Mouse (Mus musculus) 3T3-L1 (cell line): ENCODE measurements around the gene Hoxa4.

ENCODE experiments used
- DNase-seq: peaks from one replicate; pipeline ENCODE4 v3.0.0-alpha.2; 2015; ENCODE audit warnings: low read depth, low spot score

Gene Hoxa4

DNA sequence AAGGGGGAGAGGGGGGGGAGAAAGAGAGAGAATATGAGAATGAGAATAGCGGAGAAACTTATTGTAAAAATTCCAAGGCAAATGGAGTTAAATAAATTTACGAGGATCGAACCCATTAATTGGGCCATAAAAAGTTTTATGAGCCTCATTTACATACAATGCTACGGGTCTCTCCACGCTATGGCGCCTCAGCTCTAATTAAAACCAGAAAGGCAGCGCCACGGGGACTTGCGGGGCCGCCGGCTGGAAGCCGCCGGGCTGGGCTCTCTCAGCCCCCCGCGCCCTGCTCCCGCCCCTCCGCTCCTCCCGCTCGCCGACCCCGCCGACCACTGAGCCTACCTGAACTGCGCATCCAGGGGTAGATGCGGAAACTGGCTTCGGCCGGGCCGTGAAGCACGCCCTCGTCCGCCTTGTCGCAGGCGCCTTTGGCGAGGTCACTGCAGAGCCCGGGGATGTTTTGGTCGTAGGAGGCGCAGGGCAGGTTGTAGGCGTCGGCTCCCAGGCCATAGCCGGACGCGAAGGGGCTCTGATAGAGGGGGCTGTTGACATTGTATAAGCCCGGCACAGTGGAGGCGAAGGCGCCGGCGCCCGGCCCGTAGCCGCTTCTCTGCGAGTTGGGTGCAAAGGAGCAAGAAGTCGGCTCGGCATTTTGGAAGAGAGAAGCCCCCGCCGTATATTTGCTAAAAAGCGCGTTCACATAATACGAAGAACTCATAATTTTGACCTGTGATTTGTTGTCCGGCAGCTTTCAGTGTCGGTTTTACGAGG is 25.3 kb upstream of the Hoxa4 start:
- DNase-seq: peak; percentile 22

GRCm38 (mm10) chr6:52215771-52216535 is 24.4 kb upstream of the Hoxa4 start:
- DNase-seq: no peak

- no peak for DNase-seq
Observed at GRCm38 (mm10) chr6:52215070-52215469, 23.5 kb upstream of the Hoxa4 start.

GRCm38 (mm10) chr6:52214271-52214670 is 22.7 kb upstream of the Hoxa4 start:
- DNase-seq: peak; percentile 35

GRCm38 (mm10) chr6:52213119-52213986 is 21.8 kb upstream of the Hoxa4 start, which contains the start of the genes Hoxa3 and Gm28308:
Gene Hoxa3 (minus strand): TSS chr6:52213336.
Gene Gm28308 (minus strand): TSS chr6:52213339.
- DNase-seq: peak; percentile 94

- DNase-seq: peak; percentile 80
Observed at GRCm38 (mm10) chr6:52212556-52213118, 21.1 kb upstream of the Hoxa4 start.

DNA sequence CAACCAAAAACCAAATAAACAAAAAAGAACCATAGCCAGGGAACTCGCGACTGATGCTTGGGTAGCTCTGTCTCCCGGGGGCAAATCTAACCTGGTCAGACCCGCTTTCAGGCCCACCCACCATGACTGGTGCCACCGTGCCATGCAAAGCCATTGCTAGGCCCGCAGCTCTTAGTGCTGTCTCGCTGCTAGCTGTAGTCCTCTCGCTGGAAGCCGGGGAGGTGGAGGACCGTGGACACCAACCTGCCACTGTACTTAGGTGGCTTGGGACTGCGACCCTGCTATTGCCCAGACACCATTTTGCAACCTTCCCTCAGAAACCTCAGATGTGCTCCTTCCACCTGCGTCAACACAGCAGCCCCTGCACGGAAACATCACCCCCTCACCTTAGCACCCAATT is 20.4 kb upstream of the Hoxa4 start:
- DNase-seq: peak; percentile 54

GRCm38 (mm10) chr6:52211170-52211935 is 19.8 kb upstream of the Hoxa4 start:
- DNase-seq: peak; percentile 86

DNA sequence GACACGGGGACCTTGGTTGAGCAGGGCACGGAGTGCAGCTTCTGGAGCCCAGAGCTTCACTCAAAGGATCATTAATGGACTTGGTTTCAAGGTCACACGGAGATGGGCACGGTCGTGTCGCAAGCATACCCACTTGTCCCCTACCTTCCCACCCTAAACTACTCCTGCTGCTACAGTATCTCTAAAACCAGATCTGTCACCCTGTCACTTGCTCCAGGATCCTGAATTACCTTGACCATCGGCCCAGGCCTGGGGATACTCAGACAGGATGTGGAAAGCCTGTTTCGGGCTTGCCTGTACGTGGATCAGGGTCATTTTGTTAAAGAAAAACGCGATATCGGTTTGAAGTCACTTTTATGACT is 18.1 kb upstream of the Hoxa4 start:
- no peak for DNase-seq

DNA sequence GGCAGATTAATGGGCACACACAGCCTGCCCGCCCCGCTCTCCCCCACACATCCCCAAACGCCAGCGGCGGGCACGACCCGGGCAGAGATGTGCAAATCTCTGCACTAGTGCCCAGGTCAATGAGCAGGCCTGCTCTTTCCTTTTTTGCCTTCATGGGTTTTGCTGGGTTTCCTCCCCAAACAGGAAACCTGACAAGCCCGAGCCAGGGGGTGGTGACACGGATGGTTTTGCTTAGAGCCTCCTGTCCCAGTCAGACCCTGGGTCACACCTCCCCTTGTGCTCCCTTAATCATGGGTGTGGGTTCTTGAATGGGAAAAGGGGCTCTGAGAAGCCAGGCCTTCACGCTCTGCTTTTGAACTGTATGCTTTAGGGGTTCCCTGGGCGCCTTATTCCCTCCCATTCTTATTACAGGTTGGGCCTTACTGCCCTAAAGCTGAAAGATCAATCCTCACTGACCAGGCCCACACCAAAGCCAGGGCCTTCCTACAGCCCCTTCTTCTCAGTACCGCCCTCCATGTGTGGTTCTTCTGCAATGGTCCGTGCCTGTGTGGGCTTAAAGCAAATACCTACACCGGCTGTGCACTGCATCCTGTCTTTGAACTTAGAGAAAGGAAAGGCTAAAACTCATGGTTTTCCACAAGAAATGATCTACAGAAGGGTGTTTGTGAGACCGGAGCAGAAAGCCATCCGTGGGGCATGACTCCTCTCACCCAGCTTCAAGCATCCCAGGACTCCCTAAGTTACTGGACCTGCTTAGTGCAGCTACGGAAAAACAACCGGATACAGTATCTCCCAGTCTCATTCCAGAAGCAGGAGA is 17.5 kb upstream of the Hoxa4 start:
- no peak for DNase-seq

- DNase-seq: no peak
Observed at GRCm38 (mm10) chr6:52208072-52208867, 16.7 kb upstream of the Hoxa4 start, which contains the start of gene Hoxa6. Gene Hoxa6 (minus strand): TSS chr6:52208722.

GRCm38 (mm10) chr6:52207684-52207976 is 16.1 kb upstream of the Hoxa4 start:
- no peak for DNase-seq

DNA sequence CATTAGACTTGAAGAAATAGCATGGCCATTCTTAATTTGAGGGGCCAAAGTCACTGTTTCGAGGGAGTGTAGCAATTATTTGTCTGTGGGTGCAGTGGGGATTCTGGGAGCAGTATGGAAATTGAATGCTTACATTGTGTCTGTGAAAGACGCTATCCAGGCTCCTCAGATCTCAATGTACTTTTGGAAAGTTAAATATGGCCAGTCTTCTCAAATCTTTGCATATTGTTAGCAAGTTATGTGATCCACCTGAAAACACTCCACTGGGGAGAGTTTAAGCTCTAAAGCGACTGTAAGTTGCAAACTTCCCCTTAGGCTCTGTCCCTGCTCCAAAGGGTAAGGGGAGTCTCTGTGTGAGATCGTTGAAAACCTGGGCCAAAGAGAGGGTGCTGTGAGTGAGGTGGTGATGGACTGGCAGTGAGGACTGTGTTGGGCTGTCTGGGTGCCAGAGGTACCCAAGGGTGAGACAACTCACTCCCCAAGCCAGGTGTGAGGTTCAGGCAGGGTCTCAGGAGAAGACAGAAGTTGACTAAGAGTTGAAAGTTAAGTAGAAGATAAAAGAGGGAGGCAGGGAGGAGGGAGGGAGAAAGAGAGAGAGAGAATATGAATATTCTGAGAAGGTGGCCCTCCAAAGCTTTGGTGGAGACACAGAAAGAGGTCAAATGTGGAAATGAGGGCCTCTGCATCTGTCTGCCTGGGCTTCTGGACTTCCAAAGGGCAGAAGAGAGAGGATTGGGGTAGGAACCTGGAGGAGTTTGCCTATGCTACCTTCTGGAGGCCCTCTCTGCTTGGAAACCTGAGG is 15.5 kb upstream of the Hoxa4 start:
- no peak for DNase-seq

- no peak for DNase-seq
Observed at GRCm38 (mm10) chr6:52205638-52206621, 14.4 kb upstream of the Hoxa4 start.

- no peak for DNase-seq
Observed at GRCm38 (mm10) chr6:52205221-52205620, 13.7 kb upstream of the Hoxa4 start.

DNA sequence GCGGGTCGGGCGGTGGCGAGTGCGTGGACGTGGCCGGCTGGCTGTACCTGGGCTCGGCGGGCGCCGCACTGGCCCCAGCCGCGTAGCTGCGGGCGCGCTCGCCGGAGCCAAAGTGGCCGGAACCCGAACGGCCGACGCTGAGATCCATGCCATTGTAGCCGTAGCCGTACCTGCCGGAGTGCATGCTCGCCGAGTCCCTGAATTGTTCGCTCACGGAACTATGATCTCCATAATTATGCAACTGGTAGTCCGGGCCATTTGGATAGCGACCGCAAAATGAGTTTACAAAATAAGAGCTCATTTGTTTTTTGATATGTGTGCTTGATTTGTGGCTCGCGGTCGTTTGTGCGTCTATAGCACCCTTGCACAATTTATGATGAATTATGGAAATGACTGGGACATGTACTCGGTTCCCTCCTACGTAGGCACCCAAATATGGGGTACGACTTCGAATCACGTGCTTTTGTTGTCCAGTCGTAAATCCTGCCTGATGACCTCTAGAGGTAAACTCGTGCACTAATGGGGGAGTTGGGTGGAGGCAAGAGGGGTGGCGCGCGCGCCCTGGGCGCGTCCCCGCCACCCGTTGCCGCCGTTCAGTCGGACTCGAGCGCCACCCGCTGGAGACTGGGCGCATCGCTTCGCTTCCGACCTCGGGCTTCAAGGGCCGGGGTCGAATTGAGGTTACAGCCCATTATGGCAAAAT is 12.6 kb upstream of the Hoxa4 start, which contains the start of gene Hoxa5:
Gene Hoxa5, minus strand, starts transcription at position 538 of the 703 bp plus-strand sequence.
- DNase-seq: peak; percentile 95
